Mouse (Mus musculus) forebrain, embryonic 10.5 days (tissue): ENCODE measurements around the gene Vamp8. TPM values are rescaled to one million over a fixed set of nuclear protein-coding genes. Genes with fewer than 3 reads are reported as not detected.

ENCODE experiments used
- DNase-seq: peaks from one replicate; pipeline ENCODE4 v3.0.0-alpha.2; 2017; ENCODE audit warnings: low spot score; ENCODE audit errors: extremely low spot score
- H3K27ac ChIP-seq: fragments of 300-500 bp; sonication (generic); 2 replicates; pipeline ENCODE4 v1.5.1; 2016; ENCODE audit warnings: mild to moderate bottlenecking
- H3K27me3 ChIP-seq: fragments of 300-500 bp; sonication (generic); 2 replicates; pipeline ENCODE4 v1.6.1; 2016; ENCODE audit warnings: mild to moderate bottlenecking; ENCODE audit not compliant: poor library complexity, severe bottlenecking
- H3K36me3 ChIP-seq: fragments of 300-500 bp; sonication (generic); replicated peaks from 2 replicates; pipeline ENCODE4 v1.6.1; 2016; ENCODE audit warnings: mild to moderate bottlenecking, moderate library complexity
- H3K4me1 ChIP-seq: fragments of 300-500 bp; sonication (generic); 2 replicates; pipeline ENCODE4 v1.6.1; 2016
- H3K4me3 ChIP-seq: fragments of 300-500 bp; sonication (generic); 2 replicates; pipeline ENCODE4 v1.5.1; 2016; ENCODE audit warnings: mild to moderate bottlenecking, moderate library complexity
- H3K9me3 ChIP-seq: fragments of 300-500 bp; sonication (generic); 2 replicates; pipeline ENCODE4 v1.6.1; 2016; ENCODE audit warnings: mild to moderate bottlenecking, moderate library complexity
- WGBS: fragments of 180-500 bp; shearing (Covaris S2); methylation state at CpG from one replicate; pipeline ENCODE4 v1.1.7; 2016; 5-methylcytosine and 5-hydroxymethylcytosine counted together
- polyA plus RNA-seq: library from polyadenylated mRNA; unstranded; fragments of >200 nt; fragmentation: Nextera tagmentation; extraction: Ambion mirVana; gene quantifications from 2 replicates; pipeline ENCODE4 v1.2.1, GENCODE M21; 2016

Vamp8 gene
- polyA plus RNA-seq, 1 experiment from 2014 or later, result 40.5 TPM

DNA sequence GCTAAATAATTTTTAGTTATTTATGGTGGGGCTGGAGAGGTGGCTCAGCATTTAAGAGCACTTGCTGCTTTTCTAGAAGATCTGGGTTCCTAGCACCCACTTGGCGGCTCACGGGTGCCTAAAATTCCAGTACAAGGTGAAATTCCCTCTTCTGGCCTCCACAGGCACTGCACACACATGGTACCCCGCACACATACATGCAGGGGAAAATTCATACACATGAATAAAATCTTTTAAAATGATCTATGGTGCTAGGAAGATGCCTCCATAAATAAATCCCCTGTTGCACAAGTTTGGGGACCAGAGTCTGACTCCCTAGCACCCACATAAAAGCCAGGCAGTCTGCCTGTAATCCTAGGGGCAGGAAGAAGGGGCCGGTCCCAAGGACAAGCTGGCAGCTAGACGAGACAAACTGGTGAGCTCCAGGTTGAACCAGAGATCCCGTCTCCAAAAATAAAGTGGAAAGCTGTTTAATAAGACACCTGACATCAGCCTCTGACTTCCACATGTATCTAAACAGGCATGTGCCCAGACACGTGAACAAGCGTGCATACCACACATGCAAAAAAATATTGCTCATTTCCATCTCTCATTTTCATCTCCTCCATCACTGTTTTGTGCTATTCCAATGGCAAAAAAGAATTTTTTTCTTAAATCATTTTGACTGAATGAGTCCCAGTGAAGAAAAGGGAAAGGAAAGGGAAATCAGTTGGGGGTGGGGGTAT is 11.8 kb downstream of the Vamp8 start:
- no peak for DNase-seq
- Histone ChIP-seq H3K4me3 (no peak overlapping the region), H3K27me3 (peaks cover 39% of the 10 kb centered on the region), H3K9me3 (no peaks in the 10 kb centered on the region), H3K36me3 (no peaks in the 10 kb centered on the region), H3K4me1 (peaks cover 9% of the 10 kb centered on the region), H3K27ac (no peak overlapping the region)
- 87% methylated on average over 8 of the region's 8 CpGs for WGBS

DNA sequence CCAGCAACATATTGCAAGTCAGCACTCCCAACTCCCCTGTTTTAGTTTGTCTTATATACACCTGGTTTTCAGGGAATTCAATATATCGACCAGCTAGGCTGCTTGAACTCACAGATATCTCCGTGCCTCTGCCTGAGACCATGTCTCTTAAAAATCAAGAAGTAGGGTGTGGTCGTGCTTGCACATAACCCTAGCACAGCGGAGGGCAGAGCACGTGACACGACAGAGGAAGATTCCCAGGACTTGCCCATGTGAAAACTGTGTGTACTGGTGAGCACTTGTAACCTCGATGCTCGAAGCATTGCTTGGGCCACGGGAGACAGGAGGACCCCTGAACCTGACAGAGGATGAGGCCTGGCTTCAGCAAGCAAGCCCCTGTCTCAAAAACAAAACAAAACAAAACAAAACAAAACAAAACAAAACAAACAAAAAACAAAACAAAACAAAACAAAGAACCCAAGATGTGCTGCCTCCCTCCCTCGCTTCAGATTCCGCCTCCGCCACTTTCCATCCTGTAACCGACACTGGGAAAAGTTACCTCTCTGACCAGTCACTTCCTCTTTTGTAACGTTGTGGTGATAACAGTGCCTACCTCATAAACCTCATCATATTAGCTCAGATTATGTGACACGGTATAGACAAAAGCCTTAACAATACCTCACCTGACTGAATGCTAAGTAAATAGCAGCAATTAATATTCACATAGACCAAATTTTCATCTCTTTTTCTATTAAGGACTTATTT is 15.5 kb downstream of the Vamp8 start:
- H3K27ac ChIP-seq, result no peak overlapping the region
- no peaks in the 10 kb centered on the region for H3K36me3 ChIP-seq
- no peaks in the 10 kb centered on the region for H3K9me3 ChIP-seq
- no peak for DNase-seq
- peaks cover 18% of the 10 kb centered on the region for H3K27me3 ChIP-seq
- H3K4me3 ChIP-seq, result no peak overlapping the region
- peaks cover 15% of the 10 kb centered on the region for H3K4me1 ChIP-seq
- 85% methylated on average over 15 of the region's 15 CpGs for WGBS

DNA sequence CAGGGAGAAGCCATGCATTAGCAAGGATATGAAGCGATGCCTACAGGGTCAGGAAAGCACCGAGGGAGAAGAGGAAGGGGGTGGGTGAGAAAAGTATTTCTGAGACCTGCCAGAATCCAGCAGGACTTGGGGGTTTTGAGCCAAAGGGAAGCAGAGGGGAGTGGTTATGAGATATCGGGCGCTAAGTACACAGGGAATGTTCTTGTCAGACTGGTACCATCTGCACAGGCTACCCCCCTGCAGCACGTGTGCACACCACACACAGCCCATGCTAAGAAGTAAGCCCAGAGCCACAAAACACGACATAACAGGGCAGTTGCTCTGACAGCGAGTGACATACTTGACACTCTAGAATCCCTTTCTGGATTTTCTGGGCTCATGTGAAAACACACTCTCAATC is 16.3 kb downstream of the Vamp8 start:
- Histone ChIP-seq H3K4me3 (no peak overlapping the region), H3K36me3 (no peaks in the 10 kb centered on the region), H3K4me1 (peaks cover 11% of the 10 kb centered on the region), H3K27ac (no peak overlapping the region), H3K27me3 (peaks cover 10% of the 10 kb centered on the region), H3K9me3 (no peaks in the 10 kb centered on the region)
- WGBS, result 78% methylated on average over 7 of the region's 7 CpGs
- no peak for DNase-seq

DNA sequence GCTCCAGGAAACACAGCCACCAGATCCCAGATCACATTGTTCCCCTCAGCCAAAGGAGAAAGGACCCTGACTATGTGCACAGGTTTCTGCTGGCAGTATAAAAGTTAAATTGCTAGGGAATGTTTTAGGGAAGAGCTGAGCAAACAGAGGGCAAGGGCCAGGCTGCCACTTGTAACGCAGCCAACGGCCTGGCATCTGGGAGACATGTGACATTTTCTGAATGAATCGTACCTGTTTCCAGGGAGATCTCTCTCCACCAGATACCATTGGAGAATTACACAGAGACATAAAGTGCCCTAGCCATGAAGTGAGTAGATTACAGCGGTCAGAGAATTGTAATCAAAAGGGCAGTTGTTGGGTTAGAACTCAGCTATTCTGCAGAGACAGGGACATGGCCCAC is 17.3 kb downstream of the Vamp8 start:
- Histone ChIP-seq H3K4me3 (no peak overlapping the region), H3K4me1 (peaks cover 11% of the 10 kb centered on the region), H3K36me3 (no peaks in the 10 kb centered on the region), H3K27ac (no peak overlapping the region), H3K27me3 (no peaks in the 10 kb centered on the region), H3K9me3 (no peaks in the 10 kb centered on the region)
- no peak for DNase-seq
- WGBS, result 91% methylated on average over 4 of the region's 4 CpGs

DNA sequence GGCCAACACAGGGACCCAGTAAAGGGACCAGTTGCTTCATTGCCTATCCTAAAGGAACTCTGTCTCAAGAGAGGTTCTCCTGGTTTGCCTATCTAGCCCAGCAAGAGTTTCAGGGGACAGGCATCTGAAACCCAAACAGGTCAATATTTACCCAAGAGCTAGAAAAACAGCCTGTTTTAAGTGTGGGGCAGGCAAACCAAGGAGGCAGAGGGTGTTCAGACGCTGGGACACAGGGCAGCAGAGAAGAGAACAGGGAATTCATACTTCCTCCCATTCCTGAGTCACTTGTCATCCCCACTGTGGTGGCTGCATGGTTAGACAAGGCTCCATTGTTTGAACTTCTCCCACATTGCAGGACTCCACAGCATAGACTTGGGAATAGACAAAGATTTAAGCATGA is 18.9 kb downstream of the Vamp8 start:
- Histone ChIP-seq H3K27ac (0 out of 2 replicates have a peak overlapping the region, but pooled peaks have one; percentile 4), H3K4me3 (no peak overlapping the region), H3K27me3 (no peaks in the 10 kb centered on the region), H3K36me3 (no peaks in the 10 kb centered on the region), H3K4me1 (peaks cover 11% of the 10 kb centered on the region), H3K9me3 (no peaks in the 10 kb centered on the region)
- 39% methylated on average over 1 of the region's 1 CpGs for WGBS
- no peak for DNase-seq

DNA sequence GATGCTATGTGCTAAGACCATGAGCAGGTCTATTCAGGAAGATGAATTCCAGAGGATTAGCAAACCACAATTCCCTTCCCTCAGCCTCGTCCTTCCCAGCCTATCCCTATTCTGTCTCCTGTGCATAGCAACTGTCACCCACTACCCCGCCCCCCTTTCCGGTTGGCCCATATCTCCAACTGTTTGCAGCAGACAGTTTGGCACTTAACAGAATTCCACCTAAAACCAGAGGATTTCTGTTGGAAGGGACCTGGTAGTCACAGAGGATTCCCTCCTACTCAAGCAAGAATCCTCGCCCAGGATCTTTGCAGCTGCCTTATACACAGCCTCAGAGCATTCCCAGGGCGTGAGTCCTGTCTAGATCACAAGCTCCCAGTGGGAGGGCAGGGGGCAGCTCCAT is 19.4 kb downstream of the Vamp8 start:
- no peak for DNase-seq
- Histone ChIP-seq H3K9me3 (no peaks in the 10 kb centered on the region), H3K36me3 (no peaks in the 10 kb centered on the region), H3K27me3 (no peaks in the 10 kb centered on the region), H3K4me1 (peaks cover 11% of the 10 kb centered on the region), H3K27ac (0 out of 2 replicates have a peak overlapping the region, but pooled peaks have one; percentile 4), H3K4me3 (no peak overlapping the region)
- 48% methylated on average over 5 of the region's 5 CpGs for WGBS

DNA sequence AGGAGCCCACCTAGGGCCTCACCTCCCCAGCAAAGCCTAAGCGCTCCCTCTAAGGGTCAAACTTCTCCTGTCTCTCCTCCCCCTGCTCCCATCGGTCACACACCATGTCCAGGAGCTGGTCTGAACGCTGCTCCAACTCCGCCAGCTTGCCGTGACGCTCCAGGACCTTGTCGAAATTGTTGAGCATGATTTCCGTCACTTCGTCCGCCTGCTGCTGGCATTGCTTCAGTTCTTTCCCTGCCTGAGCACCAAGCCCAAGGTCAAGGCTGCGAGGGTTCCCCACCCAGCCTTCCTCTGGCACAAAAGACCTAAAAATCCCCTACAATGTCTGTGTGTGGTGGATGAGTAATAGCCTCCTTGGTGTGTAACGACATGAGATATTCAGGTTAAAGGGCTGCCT is 20.4 kb downstream of the Vamp8 start:
- Histone ChIP-seq H3K36me3 (no peaks in the 10 kb centered on the region), H3K4me3 (no peak overlapping the region), H3K9me3 (no peaks in the 10 kb centered on the region), H3K27me3 (no peaks in the 10 kb centered on the region), H3K27ac (no peak overlapping the region), H3K4me1 (peaks cover 11% of the 10 kb centered on the region)
- 87% methylated on average over 12 of the region's 12 CpGs for WGBS
- DNase-seq, result no peak

DNA sequence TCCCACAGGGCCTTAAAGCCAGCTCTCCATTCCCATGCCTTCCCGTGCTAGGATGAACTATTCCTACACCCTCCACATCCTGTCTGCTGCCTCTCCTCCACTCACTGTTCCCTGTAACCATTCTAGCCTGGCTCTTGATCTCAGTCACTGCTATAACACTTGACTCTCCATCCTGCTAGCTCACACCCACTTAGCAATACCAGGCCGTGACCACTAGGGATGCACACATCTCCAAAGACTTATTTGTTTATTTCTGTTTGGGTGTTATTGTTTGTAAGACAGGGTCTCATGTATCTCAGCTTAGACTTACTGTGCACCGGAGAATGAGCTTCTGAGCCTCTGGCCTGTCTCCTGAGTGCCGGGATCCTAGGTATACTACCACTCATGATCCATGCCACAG is 20.9 kb downstream of the Vamp8 start:
- 86% methylated on average over 4 of the region's 4 CpGs for WGBS
- DNase-seq, result no peak
- Histone ChIP-seq H3K9me3 (no peaks in the 10 kb centered on the region), H3K4me1 (peaks cover 11% of the 10 kb centered on the region), H3K4me3 (no peak overlapping the region), H3K27ac (no peak overlapping the region), H3K27me3 (no peaks in the 10 kb centered on the region), H3K36me3 (no peaks in the 10 kb centered on the region)

DNA sequence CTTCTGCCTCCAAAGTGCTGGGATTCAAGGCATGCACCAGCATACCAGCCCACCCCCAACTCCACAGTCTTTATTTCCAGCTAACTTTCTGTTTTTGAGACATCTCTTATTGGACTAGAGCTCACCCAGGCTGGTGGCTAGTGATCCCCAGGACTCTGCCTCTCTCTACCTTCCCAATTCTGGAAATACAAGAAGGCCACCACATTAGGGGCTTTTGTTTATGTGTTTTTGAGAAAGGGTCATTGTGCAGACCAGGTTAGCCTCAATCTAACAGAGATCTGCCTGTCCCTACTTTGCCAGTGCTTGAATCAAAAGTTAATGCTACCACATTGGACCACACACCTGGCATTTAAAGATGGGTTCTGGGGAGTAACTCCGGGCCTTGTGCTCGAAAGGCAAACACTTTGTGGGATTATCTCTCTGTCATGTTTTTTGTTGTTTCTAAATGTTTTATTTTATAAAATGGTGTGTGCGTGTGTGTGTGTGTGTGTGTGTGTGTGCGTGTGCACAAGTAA is 23.0 kb downstream of the Vamp8 start:
- Histone ChIP-seq H3K4me3 (no peak overlapping the region), H3K27ac (no peak overlapping the region), H3K9me3 (no peaks in the 10 kb centered on the region), H3K27me3 (no peaks in the 10 kb centered on the region), H3K4me1 (peaks cover 19% of the 10 kb centered on the region), H3K36me3 (no peaks in the 10 kb centered on the region)
- DNase-seq, result no peak
- 77% methylated on average over 4 of the region's 4 CpGs for whole genome bisulfite sequencing

DNA sequence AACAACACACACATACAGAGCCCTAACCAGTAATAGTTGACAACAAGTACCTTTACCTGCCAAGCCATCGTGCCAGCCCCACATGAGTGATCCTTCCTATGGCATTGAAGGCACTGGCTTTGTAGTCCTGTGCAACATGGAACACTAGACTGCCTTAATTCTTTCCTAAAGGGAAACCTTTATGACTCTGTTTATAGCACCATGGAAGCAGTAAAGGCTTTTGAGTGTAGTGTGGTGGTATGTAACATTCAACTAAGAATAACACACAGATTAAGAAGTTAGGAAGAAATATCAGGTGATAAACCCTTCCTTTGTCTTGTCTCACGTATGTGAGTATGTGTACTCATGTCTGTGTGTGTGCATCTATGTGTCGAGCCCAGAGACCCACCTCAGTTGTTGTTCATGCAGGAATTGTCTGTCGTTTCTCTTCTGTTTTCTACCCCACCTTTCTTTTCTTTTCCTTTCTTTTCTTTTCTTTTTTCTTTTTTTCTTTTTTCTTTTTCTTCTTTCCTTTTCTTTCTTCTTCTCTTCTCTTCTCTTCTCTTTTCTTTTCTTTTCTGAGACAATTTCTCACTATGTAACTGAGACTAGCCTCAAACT is 23.6 kb downstream of the Vamp8 start, which contains the start of gene Rnf181:
Gene Rnf181 (minus strand): TSS at position 113 of the 600 bp plus-strand sequence.
- no peak within 1 kb of the TSS for H3K4me3 ChIP-seq
- no peak for DNase-seq
- no peak within 1 kb of the TSS for H3K27ac ChIP-seq
- H3K36me3 ChIP-seq, result no peaks in the 10 kb centered on the region
- no peaks in the 10 kb centered on the region for H3K27me3 ChIP-seq
- WGBS, result 73% methylated on average over 4 of the region's 4 CpGs
- peaks cover 19% of the 10 kb centered on the region for H3K4me1 ChIP-seq
- H3K9me3 ChIP-seq, result no peaks in the 10 kb centered on the region

DNA sequence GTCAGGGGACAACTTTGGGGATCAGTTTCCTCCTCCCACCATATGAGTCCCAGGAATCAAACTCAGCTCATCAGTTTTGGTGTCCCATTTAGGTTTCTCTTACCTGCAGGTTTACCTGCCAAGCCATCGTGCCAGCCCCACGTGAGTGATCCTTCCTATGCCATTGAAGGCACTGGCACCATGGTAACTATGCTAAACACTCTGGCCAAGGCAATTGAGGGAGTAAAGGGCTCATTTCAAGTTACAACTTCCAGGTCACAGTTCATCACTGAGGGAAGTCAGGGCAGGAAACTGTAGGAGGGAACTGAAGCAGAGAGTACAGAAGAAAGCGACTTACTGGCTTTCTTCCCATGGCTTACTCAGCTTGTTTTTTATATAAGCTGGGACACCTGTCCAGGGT is 24.2 kb downstream of the Vamp8 start:
- H3K36me3 ChIP-seq, result no peaks in the 10 kb centered on the region
- 69% methylated on average over 3 of the region's 3 CpGs for WGBS
- peaks cover 22% of the 10 kb centered on the region for H3K4me1 ChIP-seq
- DNase-seq, result no peak
- no peak overlapping the region for H3K27ac ChIP-seq
- no peaks in the 10 kb centered on the region for H3K27me3 ChIP-seq
- H3K9me3 ChIP-seq, result no peaks in the 10 kb centered on the region
- no peak overlapping the region for H3K4me3 ChIP-seq

DNA sequence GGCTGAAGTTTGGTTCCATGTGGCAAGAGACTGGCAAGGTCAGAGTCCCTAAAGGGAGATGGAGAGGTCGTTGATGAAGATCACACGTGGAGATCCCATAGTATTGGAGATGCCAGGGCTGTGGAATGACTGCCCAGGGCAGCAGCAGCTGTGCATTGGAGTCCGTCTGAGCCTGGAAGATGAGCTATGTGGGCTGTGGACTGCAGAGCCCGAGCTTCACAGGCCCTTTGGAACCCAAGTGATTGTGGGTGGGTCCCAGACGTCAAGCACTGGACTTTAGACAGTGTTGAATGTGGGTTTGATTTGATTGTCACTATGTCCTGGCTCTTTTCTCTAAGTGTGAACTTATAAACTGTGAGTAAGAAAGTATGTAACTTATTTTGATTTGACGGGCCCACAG is 25.5 kb downstream of the Vamp8 start:
- H3K27me3 ChIP-seq, result no peaks in the 10 kb centered on the region
- peaks cover 26% of the 10 kb centered on the region for H3K4me1 ChIP-seq
- peaks cover 8% of the 10 kb centered on the region for H3K36me3 ChIP-seq
- no peak overlapping the region for H3K4me3 ChIP-seq
- no peak overlapping the region for H3K27ac ChIP-seq
- 78% methylated on average over 6 of the region's 6 CpGs for WGBS
- no peaks in the 10 kb centered on the region for H3K9me3 ChIP-seq
- DNase-seq, result no peak

DNA sequence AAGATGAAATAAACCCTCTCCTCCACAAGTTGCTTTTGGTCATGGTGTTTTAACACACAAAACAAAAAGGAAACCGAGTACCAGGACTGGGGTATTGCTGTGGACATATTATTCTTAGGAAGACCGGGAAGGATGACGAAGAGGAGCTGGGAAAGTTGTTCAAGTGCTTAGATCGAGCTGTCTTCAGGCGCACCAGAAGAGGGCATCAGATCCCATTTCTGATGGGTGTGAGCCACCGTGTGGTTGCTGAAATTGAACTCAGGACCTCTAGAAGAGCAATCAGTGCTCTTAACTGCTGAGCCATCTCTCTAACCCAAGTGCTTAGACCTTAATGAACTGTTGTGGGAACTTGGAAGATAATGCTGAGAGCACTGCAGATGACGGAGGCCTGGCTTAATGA is 26.5 kb downstream of the Vamp8 start:
- 45% methylated on average over 7 of the region's 7 CpGs for WGBS
- Histone ChIP-seq H3K27ac (no peak overlapping the region), H3K36me3 (peaks cover 18% of the 10 kb centered on the region), H3K27me3 (no peaks in the 10 kb centered on the region), H3K4me1 (peaks cover 26% of the 10 kb centered on the region), H3K4me3 (no peak overlapping the region), H3K9me3 (no peaks in the 10 kb centered on the region)
- no peak for DNase-seq
